Mouse (Mus musculus) CH12.LX (cell line): ENCODE results near the gene 4930519G04Rik. TPM values are rescaled to one million over a fixed set of nuclear protein-coding genes. Genes with fewer than 3 reads are reported as not detected.
"Not testable (repeated sequence)": the region's sequence is repeated elsewhere in the genome, so short reads cannot be mapped to it uniquely, and the experiment has no call there.

Experiments used
- DNase-seq: peaks from one replicate; pipeline ENCODE4 v3.0.0-alpha.2; 2013; ENCODE audit errors: extremely low read depth
- H3K27ac ChIP-seq: 2 replicates; pipeline ENCODE4 v1.5.1; 2012; ENCODE audit warnings: low read depth, mild to moderate bottlenecking, control low read depth, moderate library complexity; ENCODE audit not compliant: insufficient read depth
- H3K27me3 ChIP-seq: replicated peaks from 2 replicates; pipeline ENCODE3; 2012; ENCODE audit warnings: inconsistent platforms
- H3K36me3 ChIP-seq, 2 experiments: replicated peaks in 1 of 2; 2 replicates each; pipeline versions ENCODE3 to v1.6.1; 2012; ENCODE audit warnings: inconsistent platforms in 1 of 2, low read length in 1 of 2, mild to moderate bottlenecking in 1 of 2, mixed read lengths in 1 of 2, moderate library complexity in 1 of 2; ENCODE audit not compliant: control insufficient read depth in 1 of 2, insufficient read depth in 1 of 2
- H3K4me1 ChIP-seq, 2 experiments: 2 replicates each; pipeline ENCODE4 v1.6.1; 2012; ENCODE audit warnings: inconsistent platforms in 1 of 2, moderate library complexity in 1 of 2; ENCODE audit not compliant: insufficient read depth in 2 of 2, control insufficient read depth in 1 of 2
- H3K4me2 ChIP-seq: 2 replicates; pipeline ENCODE4 v1.6.1; 2012; ENCODE audit warnings: low read depth, mild to moderate bottlenecking, control low read depth; ENCODE audit not compliant: poor library complexity, insufficient read depth, severe bottlenecking
- H3K4me3 ChIP-seq, 3 experiments: fragments of 150-350 bp in 1 of 3; sonication (generic) in 1 of 3; replicated peaks in 1 of 3; 2 replicates each; pipeline versions ENCODE3 to v1.5.1; 2011 to 2012; ENCODE audit warnings: low read depth in 2 of 3, low read length in 2 of 3, mild to moderate bottlenecking in 2 of 3, moderate library complexity in 2 of 3, control low read depth in 1 of 3, improper control_type of control experiment in 1 of 3, inconsistent platforms in 1 of 3, mixed read lengths in 1 of 3; ENCODE audit not compliant: poor library complexity in 1 of 3
- H3K79me2 ChIP-seq: replicated peaks from 2 replicates; pipeline ENCODE4 v1.6.1; 2012; ENCODE audit warnings: mild to moderate bottlenecking, moderate library complexity; ENCODE audit not compliant: control insufficient read depth, poor library complexity, insufficient read depth, severe bottlenecking; ENCODE audit errors: extremely low read depth
- H3K9ac ChIP-seq: 2 replicates; pipeline ENCODE4 v1.6.1; 2012; ENCODE audit warnings: low read depth, mild to moderate bottlenecking, control low read depth, moderate library complexity; ENCODE audit not compliant: insufficient read depth
- H3K9me3 ChIP-seq: replicated peaks from 2 replicates; pipeline ENCODE3; 2012; ENCODE audit warnings: low read length, inconsistent platforms, mixed read lengths
- CHD2 ChIP-seq: IDR thresholded peaks from 2 replicates; pipeline ENCODE4 v1.6.1; 2011; ENCODE audit warnings: low read length, improper control_type of control experiment
- E2F4 ChIP-seq: IDR thresholded peaks from 2 replicates; pipeline ENCODE4 v1.6.1; 2011; ENCODE audit warnings: low read depth, low read length, improper control_type of control experiment; ENCODE audit not compliant: insufficient replicate concordance
- ELF1 ChIP-seq: IDR thresholded peaks from 2 replicates; pipeline ENCODE4 v1.6.1; 2014; ENCODE audit warnings: low read depth, mild to moderate bottlenecking, inconsistent platforms, low read length, improper control_type of control experiment
- EP300 ChIP-seq: IDR thresholded peaks from 2 replicates; pipeline ENCODE4 v1.6.1; 2011; ENCODE audit warnings: low read length, improper control_type of control experiment
- GABPA ChIP-seq: IDR thresholded peaks from 2 replicates; pipeline ENCODE4 v1.6.1; 2012; ENCODE audit warnings: low read depth, low read length, improper control_type of control experiment, inconsistent platforms; ENCODE audit not compliant: insufficient replicate concordance
- IRF4 ChIP-seq: IDR thresholded peaks from 2 replicates; pipeline ENCODE4 v1.6.1; 2014; ENCODE audit warnings: low read depth, mild to moderate bottlenecking, inconsistent platforms, low read length, improper control_type of control experiment
- JUND ChIP-seq: conservative IDR thresholded peaks from 2 replicates; pipeline ENCODE4 v1.6.1; 2011; ENCODE audit warnings: low read depth, low read length, improper control_type of control experiment
- MAX ChIP-seq: IDR thresholded peaks from 2 replicates; pipeline ENCODE4 v1.6.1; 2011; ENCODE audit warnings: low read length, improper control_type of control experiment
- MAZ ChIP-seq: IDR thresholded peaks from 2 replicates; pipeline ENCODE4 v1.6.1; 2012; ENCODE audit warnings: low read depth, mild to moderate bottlenecking, inconsistent platforms, low read length, improper control_type of control experiment, moderate library complexity
- MEF2A ChIP-seq: IDR thresholded peaks from 2 replicates; pipeline ENCODE4 v1.6.1; 2014; ENCODE audit warnings: low read depth, mild to moderate bottlenecking, inconsistent platforms, low read length, improper control_type of control experiment, borderline replicate concordance
- MXI1 ChIP-seq: IDR thresholded peaks from 2 replicates; pipeline ENCODE4 v1.6.1; 2011; ENCODE audit warnings: mild to moderate bottlenecking, low read depth, low read length, improper control_type of control experiment
- MYC ChIP-seq: IDR thresholded peaks from 2 replicates; pipeline ENCODE4 v1.6.1; 2011; ENCODE audit warnings: low read depth, mild to moderate bottlenecking, improper control_type of control experiment, low read length
- NELFE ChIP-seq: IDR thresholded peaks from 2 replicates; pipeline ENCODE4 v1.6.1; 2011; ENCODE audit warnings: low read depth, low read length, improper control_type of control experiment
- NRF1 ChIP-seq: IDR thresholded peaks from 2 replicates; pipeline ENCODE4 v1.6.1; 2014; ENCODE audit warnings: low read depth, mild to moderate bottlenecking, inconsistent platforms, low read length, improper control_type of control experiment, moderate library complexity
- POLR2A ChIP-seq: IDR thresholded peaks from 2 replicates; pipeline ENCODE4 v1.6.1; 2011; ENCODE audit warnings: low read depth, mild to moderate bottlenecking, improper control_type of control experiment, low read length
- POLR2AphosphoS2 ChIP-seq: IDR thresholded peaks from 2 replicates; pipeline ENCODE4 v1.6.1; 2011; ENCODE audit warnings: low read depth, low read length, improper control_type of control experiment
- RAD21 ChIP-seq: IDR thresholded peaks from 2 replicates; pipeline ENCODE4 v1.6.1; 2011; ENCODE audit warnings: low read depth, mild to moderate bottlenecking, low read length, improper control_type of control experiment, moderate library complexity
- TBP ChIP-seq: conservative IDR thresholded peaks from 2 replicates; pipeline ENCODE4 v1.6.1; 2011; ENCODE audit warnings: low read depth, low read length, improper control_type of control experiment
- ZNF384 ChIP-seq: IDR thresholded peaks from 2 replicates; pipeline ENCODE4 v1.6.1; 2012; ENCODE audit warnings: low read depth, low read length, improper control_type of control experiment, inconsistent platforms
- dilution Hi-C: fragments of 300-500 bp; cut with MboI; formaldehyde crosslinking; loops from 2 replicates; pipeline ENCODE4 v1.14.3; 2020; ENCODE audit warnings: low sequenced_read_pairs; ENCODE audit not compliant: extremely low pct_unique_long_range_greater_than_20kb, extremely low pct_ligation_motif_present
- in situ Hi-C: fragments of 300-500 bp; cut with MboI; formaldehyde crosslinking; loops from 3 replicates; pipeline ENCODE4 v1.14.3; 2019; ENCODE audit warnings: low sequenced_read_pairs, low pct_ligation_motif_present, low pct_unique_long_range_greater_than_20kb, mixed read lengths
- polyA plus RNA-seq: library from polyadenylated mRNA; unstranded; fragments of >175 nt; gene quantifications from 2 replicates; pipeline ENCODE4 v1.2.1, GENCODE M21; 2012; ENCODE audit warnings: low read depth; ENCODE audit not compliant: insufficient read length
- total RNA-seq, 2 experiments: library from RNA; depleted of rRNA; stranded (reverse); fragments of 300-350 nt in 1 of 2; fragments of >200 nt in 1 of 2; gene quantifications; 2 replicates each; pipeline ENCODE4 v1.2.3; 2012 to 2014

Gene 4930519G04Rik
- total RNA-seq (2012; rRNA removed) (not detected in 2 replicates), total RNA-seq (2014; rRNA removed) (not detected in 2 replicates), polyA plus RNA-seq (not detected in 2 replicates)

GRCm38 (mm10) chr5:114853364-114853763 lies at the start of gene 4930519G04Rik:
Gene 4930519G04Rik, plus strand, starts transcription at chr5:114853664.
- H3K9ac ChIP-seq, H3K4me3 ChIP-seq, DNase-seq, H3K36me3 ChIP-seq, dilution Hi-C loops, H3K27ac ChIP-seq, H3K79me2 ChIP-seq, H3K4me2 ChIP-seq, in situ Hi-C loops, H3K9me3 ChIP-seq, H3K27me3 ChIP-seq: not testable (repeated sequence)
- H3K4me1 ChIP-seq, result peaks cover 8 to 16% of the 10 kb centered on the region in 2 experiments

- no peaks in the 10 kb centered on the region for H3K9me3 ChIP-seq
- no peak overlapping the region for H3K4me3 ChIP-seq
- TF ChIP-seq MXI1, result no peak
- TF ChIP-seq IRF4, result no peak
- TF ChIP-seq ZNF384, result no peak
- TF ChIP-seq POLR2A, result no peak
- no peak for TF ChIP-seq E2F4
- no peak for TF ChIP-seq JUND
- no peak for TF ChIP-seq POLR2AphosphoS2
- no peak for TF ChIP-seq CHD2
- TF ChIP-seq MAZ, result no peak
- no peak for TF ChIP-seq NELFE
- no peak for TF ChIP-seq RAD21
- no peak for TF ChIP-seq MEF2A
- TF ChIP-seq NRF1, result no peak
- no peak for TF ChIP-seq GABPA
- TF ChIP-seq TBP, result no peak
- TF ChIP-seq MAX, result no peak
- TF ChIP-seq MYC, result no peak
- no peak for TF ChIP-seq EP300
- no peak for TF ChIP-seq ELF1
- H3K4me1 ChIP-seq, result peaks cover 0 to 1% of the 10 kb centered on the region in 2 experiments; a peak in 2 of 4 replicates
- DNase-seq, result no peak
- no peak overlapping the region for H3K27ac ChIP-seq
- dilution Hi-C loops, result no loop called here
- H3K36me3 ChIP-seq, result peaks cover 56 to 94% of the 10 kb centered on the region in 2 experiments
- no peak overlapping the region for H3K9ac ChIP-seq
- in situ Hi-C loops, result no loop called here
- no peaks in the 10 kb centered on the region for H3K79me2 ChIP-seq
- H3K27me3 ChIP-seq, result no peaks in the 10 kb centered on the region
- no peak overlapping the region for H3K4me2 ChIP-seq
Measured at GRCm38 (mm10) chr5:114804335-114804734, 49.1 kb upstream of the 4930519G04Rik start.
